ENCODE assay signal across 8 mouse cellular contexts in genomic region chr1:154032669-154033099, GRCm38 (mm10).
A peak's percentile ranks its signal among the peaks of the same experiment; 100 is the strongest.
DNase-seq lines count a peak whose midpoint lies in the region; ATAC-seq and TF ChIP-seq lines count a peak whose summit lies in the region.

No protein-coding gene starts in this region.

- H3K27me3 ChIP-seq in ES-Bruce4 (ENCODE audit: control insufficient read depth, insufficient read depth, low read length, poor library complexity, severe bottlenecking), result no peaks in the 10 kb centered on the region
- H3K27me3 ChIP-seq in forebrain, embryonic 14.5 days (replicated peaks; ENCODE audit: control insufficient read depth, insufficient read depth, low read length), result no peaks in the 10 kb centered on the region
- H3K27me3 ChIP-seq in liver, embryonic 16.5 days (ENCODE audit: control insufficient read depth, insufficient read depth, low read depth, low read length), result no peaks in the 10 kb centered on the region

- 0 out of 2 replicates have a peak overlapping the region, but pooled peaks have one; percentile 21 for H3K4me2 ChIP-seq in forebrain, embryonic 14.5 days (ENCODE audit: low read length)
- peak overlapping the region; percentile 55 for H3K4me2 ChIP-seq in liver, embryonic 16.5 days (ENCODE audit: low read depth, low read length)

- peak; percentile 11 for DNase-seq in cerebellum, adult 11-12 months
- DNase-seq in forebrain, embryonic 14.5 days (ENCODE audit: low spot score), result peak; percentile 49
- DNase-seq in heart, postnatal 10 days, result peak; percentile 87 to 90
- peak; percentile 87 for DNase-seq in layer of hippocampus, adult 11-12 months (ENCODE audit: low spot score)
- peak; percentile 75 for DNase-seq in ovary, postnatal 36 days (ENCODE audit: low spot score)
- peak; percentile 32 for DNase-seq in thymus, postnatal 14 days

- no peak overlapping the region for H3K4me3 ChIP-seq in ES-Bruce4 (ENCODE audit: low read depth, low read length)
- no peak overlapping the region for H3K4me3 ChIP-seq in forebrain, embryonic 14.5 days (ENCODE audit: low read depth, low read length)
- H3K4me3 ChIP-seq in liver, embryonic 16.5 days (ENCODE audit: low read depth, low read length), result peak overlapping the region; percentile 26

- ATAC-seq in forebrain, embryonic 14.5 days, result no peak
- no peak for ATAC-seq in liver, embryonic 16.5 days (ENCODE audit: low read depth)

- TF ChIP-seq EP300 in ES-Bruce4 (IDR thresholded peaks at IDR 0.05; ENCODE audit: insufficient read depth, low read depth, low read length), result 0 out of 2 replicates have a peak, but pooled peaks have one; percentile 15

- no peak overlapping the region for H3K9ac ChIP-seq in ES-Bruce4 (ENCODE audit: low read depth, poor library complexity, severe bottlenecking)
- H3K9ac ChIP-seq in forebrain, embryonic 14.5 days (ENCODE audit: low read length), result no peak overlapping the region
- H3K9ac ChIP-seq in liver, embryonic 16.5 days (ENCODE audit: low read depth, low read length), result peak overlapping the region; percentile 41; the same call in 1 of the 2 replicates

- H3K27ac ChIP-seq in ES-Bruce4 (ENCODE audit: insufficient read depth, low read length), result no peak overlapping the region
- H3K27ac ChIP-seq in forebrain, embryonic 14.5 days (ENCODE audit: low read depth, low read length), result no peak overlapping the region
- H3K27ac ChIP-seq in liver, embryonic 16.5 days (ENCODE audit: low read length), result peak overlapping the region; percentile 82

- TF ChIP-seq CTCF in ES-Bruce4 (IDR thresholded peaks at IDR 0.05; ENCODE audit: low read depth, low read length), result peak; percentile 53

- 21% methylated on average over 14 of the region's 14 CpGs for WGBS in forebrain, embryonic 14.5 days
- 2% methylated on average over 14 of the region's 14 CpGs for WGBS in liver, embryonic 16.5 days (ENCODE audit: insufficient replicate concordance)

- H3K36me3 ChIP-seq in ES-Bruce4 (ENCODE audit: control insufficient read depth, insufficient read depth, low read length, poor library complexity, severe bottlenecking), result no peaks in the 10 kb centered on the region
- no peaks in the 10 kb centered on the region for H3K36me3 ChIP-seq in forebrain, embryonic 14.5 days (ENCODE audit: control insufficient read depth, insufficient read depth, low read length)
- no peaks in the 10 kb centered on the region for H3K36me3 ChIP-seq in liver, embryonic 16.5 days (ENCODE audit: control insufficient read depth, insufficient read depth)

- H3K4me1 ChIP-seq in ES-Bruce4 (ENCODE audit: control insufficient read depth, insufficient read depth, low read length), result peaks cover 3% of the 10 kb centered on the region
- no peaks in the 10 kb centered on the region for H3K4me1 ChIP-seq in forebrain, embryonic 14.5 days (ENCODE audit: control insufficient read depth, insufficient read depth, low read length)
- H3K4me1 ChIP-seq in liver, embryonic 16.5 days (ENCODE audit: control insufficient read depth, low read depth, low read length), result peaks cover 35% of the 10 kb centered on the region

- H3K9me3 ChIP-seq in ES-Bruce4 (replicated peaks; ENCODE audit: control insufficient read depth, insufficient read depth, low read length, poor library complexity, severe bottlenecking), result no peaks in the 10 kb centered on the region
- H3K9me3 ChIP-seq in forebrain, embryonic 14.5 days (replicated peaks; ENCODE audit: control insufficient read depth, low read length), result no peaks in the 10 kb centered on the region
- no peaks in the 10 kb centered on the region for H3K9me3 ChIP-seq in liver, embryonic 16.5 days (replicated peaks; ENCODE audit: control insufficient read depth, low read length)

- TF ChIP-seq POLR2A in ES-Bruce4 (IDR thresholded peaks at IDR 0.05; ENCODE audit: insufficient read depth, low read length), result no peak

- intact Hi-C loops in heart, postnatal 10 days (cut with DNase I), result loop anchor here (1.0 to 2.0 kb wide), 3 partner anchors 114 to 148 kb away; partner anchors contain the start of gene Glul

Comparison
In these comparisons a context has a peak if more than half of its experiments do, and no peak if none do; other contexts are left out.
1. DNase-seq: peak in every context shown above with its lines; median percentile 88 in heart, postnatal 10 days; 87 in layer of hippocampus, adult 11-12 months; 75 in ovary, postnatal 36 days; 49 in forebrain, embryonic 14.5 days; 32 in thymus, postnatal 14 days; 11 in cerebellum, adult 11-12 months.